In the genomic region with DNA sequence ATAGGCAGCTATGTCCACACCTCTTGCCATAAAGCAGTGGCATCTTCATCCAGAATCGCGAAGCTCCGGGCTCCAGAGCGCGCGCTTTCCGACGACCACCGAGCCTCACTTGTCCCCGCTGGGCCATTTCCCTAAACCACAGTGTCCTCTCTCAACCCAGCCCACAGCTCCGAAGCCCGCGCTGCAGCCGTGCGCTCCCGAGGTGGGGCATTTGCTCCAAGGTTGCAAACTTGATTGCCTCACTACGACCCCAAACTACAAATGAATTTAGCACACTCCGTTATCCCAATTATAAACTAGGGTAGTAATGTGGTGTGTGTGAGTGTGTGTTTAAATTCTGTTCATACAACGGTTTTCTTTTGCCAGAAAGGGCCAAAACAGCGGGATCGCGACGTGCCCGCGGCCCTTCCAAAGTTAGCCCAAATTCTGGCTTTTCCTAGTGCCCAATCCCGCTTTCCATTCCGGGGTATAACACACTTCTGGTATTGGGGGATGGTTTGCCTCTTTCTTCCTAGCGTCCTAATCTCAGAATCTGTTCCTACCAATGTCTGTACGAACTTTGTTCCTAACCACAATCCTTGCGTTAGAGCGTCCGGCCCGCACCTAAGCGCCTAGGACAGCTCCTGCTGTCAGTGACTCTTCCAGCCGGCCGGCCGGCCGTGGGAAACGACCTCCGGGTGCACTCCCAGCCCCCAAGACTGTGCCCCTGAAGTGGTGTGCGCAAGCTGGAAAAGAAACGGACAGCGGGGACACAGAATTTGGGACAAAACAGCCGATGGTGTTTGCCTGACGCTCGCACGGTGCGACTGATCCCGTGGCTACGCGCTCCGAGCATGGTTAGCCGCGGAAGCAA, we compare ENCODE assay signal across 9 mouse cellular contexts. TPM values are rescaled to one million over a fixed set of nuclear protein-coding genes. Genes with fewer than 3 reads are reported as not detected.
DNase-seq lines count a peak whose midpoint lies in the region; ATAC-seq and TF ChIP-seq lines count a peak whose summit lies in the region.
"Had no signal": no experiment of that assay in that cellular context is flagged by ENCODE, and none has a peak within 500 bp of the region (broad histone marks: within the 10 kb centered on the region; RNA-seq: fewer than 3 reads in every experiment).

No protein-coding gene starts in this region.

- WGBS in liver, embryonic 12.5 days (ENCODE audit: insufficient replicate concordance), result 1% methylated on average over 54 of the region's 54 CpGs
- 1% methylated on average over 54 of the region's 54 CpGs for WGBS in stomach, postnatal 0 days

- no peak overlapping the region for H3K27ac ChIP-seq in liver, embryonic 12.5 days
- no peak overlapping the region for H3K27ac ChIP-seq in stomach, postnatal 0 days (replicated peaks)

- no peak for TF ChIP-seq CTCF in stomach, postnatal 0 days (IDR thresholded peaks at IDR 0.05; ENCODE audit: low read depth)

- peak; percentile 7 for DNase-seq in gastrocnemius, postnatal 10 days
- no peak for DNase-seq in gastrocnemius, postnatal 36 days
- DNase-seq in ES-CJ7 (ENCODE audit: low read depth, low spot score), result peak; percentile 29
- peak; percentile 24 for DNase-seq in forelimb bud, embryonic 11.5 days (ENCODE audit: low read depth, low spot score)
- peak; percentile 30 for DNase-seq in stomach, postnatal 0 days (ENCODE audit: low spot score)
- no peak for DNase-seq in cerebellum, adult 18-20 months
- no peak for DNase-seq in cerebellum, adult 9-11 months

- intact Hi-C loops in gastrocnemius, postnatal 36 days (cut with DNase I), result loop anchor here (5.0 kb wide), 2 partner anchors 337 to 357 kb away; no protein-coding TSS in a partner anchor

- no peaks in the 10 kb centered on the region for H3K9me3 ChIP-seq in liver, embryonic 12.5 days (replicated peaks)
- H3K9me3 ChIP-seq in stomach, postnatal 0 days (ENCODE audit: control insufficient read depth, low read length), result no peaks in the 10 kb centered on the region

- peak overlapping the region; percentile 41 for H3K4me3 ChIP-seq in liver, embryonic 12.5 days
- peak overlapping the region; percentile 55 for H3K4me3 ChIP-seq in stomach, postnatal 0 days (ENCODE audit: low read depth, low read length)

- TF ChIP-seq EP300 in stomach, postnatal 0 days (optimal IDR thresholded peaks at IDR 0.05), result no peak

- no peak for ATAC-seq in liver, embryonic 12.5 days
- ATAC-seq in stomach, postnatal 0 days (ENCODE audit: low FRiP score, low TSS enrichment), result no peak

- H3K4me2 ChIP-seq in liver, embryonic 12.5 days, result peak overlapping the region; percentile 64
- peak overlapping the region; percentile 85 for H3K4me2 ChIP-seq in stomach, postnatal 0 days (replicated peaks; ENCODE audit: low read depth)

- no peaks in the 10 kb centered on the region for H3K36me3 ChIP-seq in liver, embryonic 12.5 days
- no peaks in the 10 kb centered on the region for H3K36me3 ChIP-seq in stomach, postnatal 0 days (ENCODE audit: control insufficient read depth, insufficient read depth, low read length)

- H3K4me1 ChIP-seq in liver, embryonic 12.5 days, result peaks cover 12% of the 10 kb centered on the region; the same call in 1 of the 2 replicates
- H3K4me1 ChIP-seq in stomach, postnatal 0 days (replicated peaks; ENCODE audit: control insufficient read depth, insufficient read depth), result no peaks in the 10 kb centered on the region; the same call in 1 of the 2 replicates

- peaks cover 87% of the 10 kb centered on the region for H3K27me3 ChIP-seq in liver, embryonic 12.5 days (replicated peaks)
- peaks cover 30% of the 10 kb centered on the region for H3K27me3 ChIP-seq in stomach, postnatal 0 days (ENCODE audit: control insufficient read depth, insufficient read depth, low read length)

- H3K9ac ChIP-seq in liver, embryonic 12.5 days, result no peak overlapping the region
- no peak overlapping the region for H3K9ac ChIP-seq in stomach, postnatal 0 days (ENCODE audit: low read length)

RNA-seq across cellular contexts. Expression of gene Barx2, which starts 0.7 kb away (rescaled TPM):
- 10 to 100 TPM; 10.5 to 10.7 TPM for total RNA-seq in gastrocnemius, postnatal 10 days (2021)
- 10 to 100 TPM in 1 of 2 experiments, 1 to 10 TPM in 1; 8.1 to 10.3 TPM for total RNA-seq in gastrocnemius, postnatal 36 days (2021)
- polyA plus RNA-seq in liver, embryonic 12.5 days (2016; fragmentation: Nextera tagmentation; extraction: Ambion mirVana), result 0.06 TPM in 1 of 2 replicates, not detected in the other
- 4.1 and 4.6 TPM in 2 replicates for polyA plus RNA-seq in stomach, postnatal 0 days (2015; fragmentation: Nextera tagmentation; extraction: Ambion mirVana)
- polyA plus RNA-seq: C2C12 had no signal

Comparison
In these comparisons a context has a peak if more than half of its experiments do, and no peak if none do; other contexts are left out.
1. DNase-seq: peak in gastrocnemius, postnatal 10 days (single experiment), ES-CJ7 (single experiment), forelimb bud, embryonic 11.5 days (single experiment) and stomach, postnatal 0 days (single experiment); none in gastrocnemius, postnatal 36 days (0 of 2), cerebellum, adult 18-20 months (0 of 2) and cerebellum, adult 9-11 months (single experiment).